Mouse (Mus musculus) heart, postnatal 0 days (tissue): ENCODE measurements at regions not wholly inside any gene's neighbourhood (a gene's known extent, or its start where the extent isn't known, plus 50 kb on each side); places are given as distances from the start of the nearest gene placed in this dataset.

Experiments
- CTCF ChIP-seq: IDR thresholded peaks from 2 replicates; pipeline ENCODE4 v1.5.1; 2016; ENCODE audit warnings: antibody characterized with exemption, control low read depth, low read depth
- EP300 ChIP-seq: IDR thresholded peaks from 2 replicates; pipeline ENCODE4 v1.6.1; 2016; ENCODE audit warnings: antibody characterized with exemption, low read depth

- no peak for TF ChIP-seq CTCF
- no peak for TF ChIP-seq EP300
Measured at GRCm38 (mm10) chr10:67430805-67431204, 104.5 kb upstream of the Egr2 start.
